Mouse (Mus musculus) hindbrain, embryonic 15.5 days (tissue): Measurements from ENCODE around the gene Magi1. TPM values are rescaled to one million over a fixed set of nuclear protein-coding genes. Genes with fewer than 3 reads are reported as not detected.

ENCODE experiments used
- ATAC-seq: fragments of 200-750 bp; cut with Nextera tagmentation; 2 replicates; pipeline ENCODE4 v1.8.0; 2017; ENCODE audit warnings: low read depth, moderate number of reproducible peaks, moderate TSS enrichment; ENCODE audit not compliant: low FRiP score
- H3K27ac ChIP-seq: fragments of 300-500 bp; sonication (generic); replicated peaks from 2 replicates; pipeline ENCODE4 v1.5.1; 2015; ENCODE audit warnings: mild to moderate bottlenecking, inconsistent platforms
- H3K27me3 ChIP-seq: fragments of 300-500 bp; sonication (generic); 2 replicates; pipeline ENCODE4 v1.6.1; 2015; ENCODE audit warnings: control low read depth, inconsistent platforms
- H3K36me3 ChIP-seq: fragments of 300-500 bp; sonication (generic); 2 replicates; pipeline ENCODE4 v1.6.1; 2015; ENCODE audit warnings: control low read depth, inconsistent platforms
- H3K4me1 ChIP-seq: fragments of 300-500 bp; sonication (generic); replicated peaks from 2 replicates; pipeline ENCODE4 v1.6.1; 2015; ENCODE audit warnings: control low read depth, inconsistent platforms
- H3K4me2 ChIP-seq: fragments of 300-500 bp; sonication (generic); 2 replicates; pipeline ENCODE4 v1.6.1; 2015; ENCODE audit warnings: moderate library complexity, mild to moderate bottlenecking, inconsistent platforms
- H3K4me3 ChIP-seq: fragments of 300-500 bp; sonication (generic); 2 replicates; pipeline ENCODE4 v1.5.1; 2015; ENCODE audit warnings: mild to moderate bottlenecking, inconsistent platforms
- H3K9ac ChIP-seq: fragments of 300-500 bp; sonication (generic); 2 replicates; pipeline ENCODE4 v1.6.1; 2015; ENCODE audit warnings: inconsistent platforms
- H3K9me3 ChIP-seq: fragments of 300-500 bp; sonication (generic); 2 replicates; pipeline ENCODE4 v1.6.1; 2016; ENCODE audit warnings: control low read depth, inconsistent platforms
- WGBS: fragments of 180-500 bp; shearing (Covaris S2); methylation state at CpG from one replicate; pipeline ENCODE4 v1.1.7; 2015; 5-methylcytosine and 5-hydroxymethylcytosine counted together
- polyA plus RNA-seq: library from polyadenylated mRNA; unstranded; fragments of >200 nt; fragmentation: Nextera tagmentation; extraction: Ambion mirVana; gene quantifications from 2 replicates; pipeline ENCODE4 v1.2.1, GENCODE M21; 2015

Magi1 gene
- polyA plus RNA-seq, 1 experiment from 2014 or later = 30.4 TPM

DNA sequence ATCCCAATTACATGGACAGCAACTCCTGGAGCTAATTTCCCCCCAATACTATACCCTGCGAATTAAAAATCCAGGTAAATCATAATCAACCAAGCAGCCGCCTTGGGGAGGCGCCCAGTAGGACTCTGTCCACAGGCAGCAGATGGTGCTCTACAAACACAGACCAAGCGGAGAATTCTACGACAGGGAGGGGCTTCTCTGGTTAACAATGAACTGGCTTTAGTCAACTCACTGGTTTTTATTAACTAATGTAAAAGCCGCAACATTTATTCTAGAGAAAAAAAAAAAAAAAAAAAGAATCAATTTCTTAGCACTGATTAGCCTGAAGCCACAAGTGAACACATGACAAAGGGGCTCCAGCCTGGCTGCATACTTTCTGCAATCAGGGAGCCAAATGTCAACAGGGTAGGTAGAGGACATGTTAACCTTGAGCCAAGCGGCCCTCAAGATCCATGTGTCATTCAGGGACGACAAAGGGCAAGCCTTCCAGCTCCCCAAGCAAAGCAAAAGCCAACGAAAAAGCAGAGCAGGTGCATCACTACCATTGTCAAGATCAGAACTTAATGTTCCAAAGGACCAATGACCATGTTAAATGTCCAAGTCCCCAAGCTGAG, 114.0 kb downstream of the Magi1 start:
- Histone ChIP-seq H3K9ac (no peak overlapping the region), H3K4me2 (no peak overlapping the region), H3K27ac (no peak overlapping the region), H3K9me3 (no peaks in the 10 kb centered on the region), H3K36me3 (no peaks in the 10 kb centered on the region), H3K27me3 (no peaks in the 10 kb centered on the region), H3K4me1 (no peaks in the 10 kb centered on the region; the same call in 1 of the 2 replicates), H3K4me3 (no peak overlapping the region)
- ATAC-seq = no peak
- WGBS = 87% methylated on average over 9 of the region's 9 CpGs

DNA sequence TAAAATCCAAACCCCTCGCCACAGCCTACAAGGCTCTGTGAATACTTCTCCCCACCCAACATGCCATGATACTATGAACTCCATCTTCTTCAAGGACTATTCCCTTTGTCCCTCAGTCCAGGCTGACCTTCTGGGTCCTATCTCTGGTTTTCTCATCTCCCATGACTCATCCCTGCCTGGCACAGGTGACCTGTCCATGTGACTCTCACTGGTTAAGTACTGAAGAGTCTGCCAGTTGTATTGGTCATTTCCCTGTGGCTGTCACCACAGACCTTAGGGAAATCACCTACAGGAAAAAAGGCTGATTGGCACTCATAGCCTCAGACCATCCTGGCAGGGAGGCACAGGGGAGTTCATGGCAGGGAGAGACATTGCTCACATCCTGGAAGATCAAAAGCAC, 117.8 kb downstream of the Magi1 start:
- H3K9ac ChIP-seq = no peak overlapping the region
- no peaks in the 10 kb centered on the region for H3K9me3 ChIP-seq
- H3K4me3 ChIP-seq = no peak overlapping the region
- no peak overlapping the region for H3K4me2 ChIP-seq
- peaks cover 16% of the 10 kb centered on the region for H3K4me1 ChIP-seq
- no peaks in the 10 kb centered on the region for H3K36me3 ChIP-seq
- 93% methylated on average over 1 of the region's 1 CpGs for whole genome bisulfite sequencing
- no peaks in the 10 kb centered on the region for H3K27me3 ChIP-seq
- H3K27ac ChIP-seq = no peak overlapping the region
- ATAC-seq = no peak

DNA sequence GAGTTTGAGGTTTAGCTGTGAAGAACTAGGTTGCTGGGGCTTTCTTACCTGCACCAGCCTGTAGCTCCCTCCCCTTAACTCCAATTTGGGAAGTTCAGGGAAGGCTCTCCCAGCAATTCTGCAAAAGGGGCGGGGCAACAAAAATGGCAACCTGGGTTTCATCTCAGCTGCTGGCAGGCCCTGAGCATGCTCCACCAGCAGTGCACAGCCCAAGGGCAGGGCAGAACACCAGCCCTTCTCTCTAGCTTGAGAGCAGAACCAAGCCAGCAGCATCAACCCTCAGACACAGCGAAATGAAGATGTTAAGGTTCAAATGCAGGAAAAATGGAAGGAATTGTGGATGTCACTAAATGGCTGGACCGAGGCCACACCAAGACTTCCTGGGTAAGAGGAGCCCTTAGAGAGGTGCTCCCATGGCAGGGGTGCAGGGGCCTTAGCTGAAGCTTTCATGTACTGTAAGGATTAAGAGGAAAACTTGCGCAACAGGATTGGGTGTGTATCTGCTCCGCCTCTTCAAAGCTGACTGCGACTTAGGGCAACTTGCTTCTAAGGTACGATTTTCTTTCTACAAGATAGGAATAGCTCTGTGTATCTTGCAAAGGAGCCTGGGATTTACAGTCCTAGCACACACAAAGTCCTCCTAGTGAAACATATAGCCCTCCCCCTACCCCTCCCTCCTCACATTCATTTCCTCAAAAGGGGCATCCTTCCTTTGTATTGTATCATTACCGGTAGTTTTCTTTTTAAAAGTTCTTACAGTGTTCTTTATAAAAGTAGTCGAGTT, 118.8 kb downstream of the Magi1 start:
- H3K9ac ChIP-seq = no peak overlapping the region
- H3K27ac ChIP-seq = no peak overlapping the region
- no peaks in the 10 kb centered on the region for H3K27me3 ChIP-seq
- no peak overlapping the region for H3K4me3 ChIP-seq
- no peaks in the 10 kb centered on the region for H3K36me3 ChIP-seq
- H3K4me2 ChIP-seq = no peak overlapping the region
- H3K9me3 ChIP-seq = no peaks in the 10 kb centered on the region
- 91% methylated on average over 9 of the region's 9 CpGs for WGBS
- peaks cover 16% of the 10 kb centered on the region for H3K4me1 ChIP-seq
- ATAC-seq = no peak

DNA sequence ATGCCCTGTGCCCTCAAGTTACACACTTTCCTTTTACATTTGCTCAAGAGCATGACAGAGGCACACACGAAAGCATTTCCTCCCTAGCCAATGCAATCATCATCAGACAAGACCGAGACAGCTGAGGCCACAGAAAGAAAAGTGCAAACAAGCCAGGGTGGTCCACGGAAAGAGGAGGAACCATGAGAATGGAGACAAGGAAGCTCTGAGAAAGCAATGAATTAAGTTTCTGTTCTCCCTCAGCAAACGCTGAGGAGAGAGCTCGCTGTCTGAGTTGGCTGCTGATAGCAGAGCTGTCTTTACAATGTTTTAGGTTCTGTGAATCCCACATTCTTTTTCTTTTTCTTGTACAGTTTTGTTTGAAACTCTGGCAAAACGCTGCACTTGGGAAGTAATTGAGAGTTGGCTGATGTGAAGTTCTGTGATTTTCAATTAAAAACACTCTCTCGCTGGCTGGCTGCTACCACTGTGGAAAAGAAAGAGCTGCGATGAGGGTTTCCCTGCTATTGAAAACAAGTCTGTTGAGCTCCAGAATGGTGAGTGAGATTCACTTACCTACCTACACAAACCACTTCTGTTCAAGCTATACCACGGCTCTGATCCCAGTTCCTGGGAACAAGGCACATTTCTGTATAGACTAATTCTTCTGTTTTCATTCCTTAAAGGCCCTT, 120.3 kb downstream of the Magi1 start:
- H3K9ac ChIP-seq = no peak overlapping the region
- H3K9me3 ChIP-seq = no peaks in the 10 kb centered on the region
- H3K4me2 ChIP-seq = peak overlapping the region; percentile 34
- 29% methylated on average over 9 of the region's 9 CpGs for WGBS
- H3K27ac ChIP-seq = peak overlapping the region; percentile 68
- peaks cover 16% of the 10 kb centered on the region for H3K4me1 ChIP-seq
- H3K27me3 ChIP-seq = no peaks in the 10 kb centered on the region
- no peak overlapping the region for H3K4me3 ChIP-seq
- ATAC-seq = no peak; the same call in 1 of the 2 replicates
- H3K36me3 ChIP-seq = no peaks in the 10 kb centered on the region

DNA sequence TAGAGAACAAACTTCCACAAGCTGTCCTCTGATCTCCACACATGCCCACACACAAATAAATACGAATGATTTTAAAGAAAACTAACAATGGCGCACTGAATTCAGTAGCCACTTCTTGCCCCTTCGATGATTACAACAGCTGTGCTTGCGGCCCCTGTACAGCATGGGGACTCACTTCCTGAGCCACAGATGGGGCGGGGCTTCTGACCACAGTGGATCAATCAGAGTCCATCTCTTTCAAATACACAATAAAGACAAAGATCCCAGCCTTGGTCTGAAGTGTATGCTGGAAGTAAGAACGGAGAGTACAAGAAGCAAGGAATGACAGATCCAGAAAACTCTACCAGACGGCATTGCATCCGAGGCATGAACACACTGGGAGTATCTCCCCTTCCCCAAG, 120.8 kb downstream of the Magi1 start:
- H3K4me1 ChIP-seq = peaks cover 16% of the 10 kb centered on the region
- H3K4me3 ChIP-seq = no peak overlapping the region
- WGBS = 41% methylated on average over 8 of the region's 8 CpGs
- no peaks in the 10 kb centered on the region for H3K36me3 ChIP-seq
- ATAC-seq = no peak; the same call in 1 of the 2 replicates
- no peaks in the 10 kb centered on the region for H3K27me3 ChIP-seq
- no peaks in the 10 kb centered on the region for H3K9me3 ChIP-seq
- H3K4me2 ChIP-seq = peak overlapping the region; percentile 34
- H3K27ac ChIP-seq = peak overlapping the region; percentile 68
- no peak overlapping the region for H3K9ac ChIP-seq

DNA sequence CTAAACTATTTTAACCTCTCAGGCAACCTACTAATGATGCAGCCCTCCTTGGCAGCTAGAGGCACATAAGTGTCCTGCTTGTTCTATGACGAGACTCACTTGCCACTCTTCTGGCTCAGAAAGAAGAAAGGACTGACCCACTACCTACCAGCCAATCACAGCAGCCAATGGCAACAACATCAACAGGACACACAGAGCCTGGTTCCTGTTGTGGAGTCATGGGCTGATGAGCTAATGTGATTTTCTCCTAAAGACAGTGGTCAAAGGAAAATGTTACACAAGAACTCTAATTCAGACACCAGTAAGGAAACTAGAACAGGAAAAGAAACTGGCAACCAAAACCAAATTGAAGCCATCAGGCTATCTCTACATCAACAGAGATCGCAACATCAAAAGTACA, 124.5 kb downstream of the Magi1 start:
- no peak overlapping the region for H3K4me3 ChIP-seq
- 88% methylated on average over 2 of the region's 2 CpGs for WGBS
- no peak overlapping the region for H3K9ac ChIP-seq
- no peak overlapping the region for H3K27ac ChIP-seq
- H3K4me2 ChIP-seq = no peak overlapping the region
- no peaks in the 10 kb centered on the region for H3K27me3 ChIP-seq
- ATAC-seq = no peak
- H3K36me3 ChIP-seq = no peaks in the 10 kb centered on the region
- peaks cover 16% of the 10 kb centered on the region for H3K4me1 ChIP-seq
- no peaks in the 10 kb centered on the region for H3K9me3 ChIP-seq

DNA sequence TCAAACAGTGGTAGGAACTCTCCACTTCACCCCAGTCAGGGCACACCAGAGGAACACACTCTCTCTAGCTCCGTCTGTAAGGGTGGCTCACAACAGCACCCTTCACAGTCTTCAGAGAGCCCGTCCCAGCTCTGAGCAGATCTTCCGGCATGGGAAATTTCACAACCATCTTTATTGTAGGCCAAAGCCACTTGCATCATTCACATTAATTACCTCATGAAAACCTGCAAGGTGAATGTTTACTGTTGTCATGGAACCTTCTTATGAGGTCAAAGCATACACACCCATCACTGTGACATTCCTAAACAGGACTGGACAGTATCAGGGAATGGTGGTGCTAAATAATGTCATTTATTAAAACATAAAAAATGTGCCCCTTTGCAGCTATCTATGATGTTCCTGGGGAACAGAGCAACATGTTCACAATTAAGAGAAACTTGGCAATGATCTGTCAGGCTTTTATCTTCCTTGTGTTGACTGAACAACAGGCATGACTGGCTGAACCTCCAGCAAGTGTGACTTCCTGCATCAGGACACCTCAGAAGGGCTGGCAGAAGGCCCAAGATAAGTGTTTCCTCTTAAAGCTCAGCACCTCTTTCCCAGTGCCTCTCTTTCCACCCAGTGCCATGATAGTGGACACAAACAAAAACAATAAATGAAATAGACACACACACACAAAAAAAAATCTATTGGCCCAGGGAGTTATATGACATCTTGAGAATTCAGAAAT, 125.4 kb downstream of the Magi1 start:
- ATAC-seq = no peak
- H3K27me3 ChIP-seq = no peaks in the 10 kb centered on the region

DNA sequence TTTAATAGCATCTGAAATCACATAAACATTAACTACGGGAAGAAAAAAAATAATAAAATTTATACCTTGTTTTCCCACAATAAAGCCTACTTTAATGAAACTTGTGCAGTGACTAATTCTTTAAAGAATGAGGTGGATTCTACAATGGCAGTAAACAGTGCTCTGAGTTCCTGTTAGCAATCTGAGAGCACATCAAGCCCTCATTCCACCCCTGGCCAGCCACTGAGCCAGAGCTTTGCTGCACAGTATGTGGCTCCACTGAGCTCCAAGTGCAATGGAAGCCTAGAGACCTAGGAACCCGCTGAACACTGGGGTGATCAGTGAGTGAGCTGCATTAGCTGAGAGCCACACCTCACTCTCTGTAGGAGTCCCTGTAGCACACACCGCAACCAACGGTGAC, 127.7 kb downstream of the Magi1 start:
- no peak for ATAC-seq
- H3K27me3 ChIP-seq = no peaks in the 10 kb centered on the region
- H3K27ac ChIP-seq = no peak overlapping the region
- no peaks in the 10 kb centered on the region for H3K36me3 ChIP-seq
- H3K9ac ChIP-seq = no peak overlapping the region
- H3K4me3 ChIP-seq = no peak overlapping the region
- no peaks in the 10 kb centered on the region for H3K9me3 ChIP-seq
- no peaks in the 10 kb centered on the region for H3K4me1 ChIP-seq
- H3K4me2 ChIP-seq = no peak overlapping the region
- WGBS = 73% methylated on average over 4 of the region's 4 CpGs

More for the DNA sequence above, 125.4 kb downstream of the Magi1 start:
- H3K9me3 ChIP-seq = no peaks in the 10 kb centered on the region
- H3K4me3 ChIP-seq = no peak overlapping the region
- H3K36me3 ChIP-seq = no peaks in the 10 kb centered on the region
- H3K9ac ChIP-seq = no peak overlapping the region
- WGBS = 96% methylated on average over 3 of the region's 3 CpGs
- no peak overlapping the region for H3K27ac ChIP-seq
- peaks cover 8% of the 10 kb centered on the region for H3K4me1 ChIP-seq
- H3K4me2 ChIP-seq = no peak overlapping the region

DNA sequence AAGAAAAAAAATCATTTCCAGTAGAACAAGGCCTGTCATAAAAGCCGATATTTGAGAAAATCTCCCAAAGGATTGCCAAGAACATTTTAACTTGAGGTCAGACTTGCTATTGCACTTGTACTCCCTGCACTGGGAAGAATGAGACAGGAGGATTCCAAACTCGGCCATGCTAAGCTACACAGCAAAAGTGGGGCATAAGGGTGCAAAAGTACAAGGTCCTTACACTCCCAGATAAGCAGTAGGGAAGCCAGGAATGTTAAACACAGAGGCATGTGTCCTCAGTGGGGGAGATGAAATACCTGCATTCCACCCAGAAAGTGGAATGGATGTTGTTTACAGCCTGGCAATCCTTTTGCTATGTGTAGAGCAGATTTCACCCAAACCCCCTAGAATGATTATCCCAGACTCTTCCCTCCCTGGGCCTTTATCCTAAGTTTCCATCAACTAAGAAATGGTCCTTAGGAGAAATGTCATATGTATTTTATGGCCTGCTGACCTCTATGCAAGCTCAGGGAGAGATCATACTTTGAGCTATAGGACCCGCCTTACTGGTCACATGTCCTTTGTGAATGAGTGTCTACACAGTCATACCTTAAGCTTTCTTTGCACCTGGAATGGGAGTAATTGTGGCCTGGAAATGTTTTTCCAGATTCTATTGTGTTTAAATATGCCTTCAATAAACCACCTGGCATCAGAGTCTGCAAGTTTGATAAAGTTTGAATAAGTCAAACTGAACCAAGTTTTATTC, 128.7 kb downstream of the Magi1 start:
- Histone ChIP-seq H3K9ac (no peak overlapping the region), H3K4me3 (no peak overlapping the region), H3K36me3 (no peaks in the 10 kb centered on the region), H3K4me1 (peaks cover 1% of the 10 kb centered on the region; the same call in 1 of the 2 replicates), H3K27ac (no peak overlapping the region), H3K9me3 (no peaks in the 10 kb centered on the region), H3K4me2 (no peak overlapping the region), H3K27me3 (no peaks in the 10 kb centered on the region)
- WGBS = 79% methylated on average over 3 of the region's 3 CpGs
- no peak for ATAC-seq

DNA sequence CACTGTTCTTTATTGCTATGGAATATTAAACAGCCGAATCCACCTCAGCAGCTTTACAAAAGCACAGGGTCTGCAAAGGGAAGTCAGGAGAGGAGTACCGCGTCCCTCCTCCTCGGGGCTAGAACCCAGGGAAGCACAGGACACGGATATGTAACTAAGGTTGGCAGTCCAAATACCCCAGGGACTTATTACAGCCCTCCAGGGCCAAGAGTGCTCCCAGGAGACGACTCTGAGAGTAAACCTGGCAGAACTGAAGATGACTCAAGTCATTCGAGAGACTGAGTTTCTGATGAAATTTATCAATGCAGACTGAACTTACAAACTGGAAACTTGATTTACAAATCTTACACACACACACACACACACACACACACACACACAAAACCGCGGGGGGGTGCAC, 130.8 kb downstream of the Magi1 start:
- Histone ChIP-seq H3K4me3 (no peak overlapping the region), H3K9ac (no peak overlapping the region), H3K4me2 (no peak overlapping the region), H3K27me3 (no peaks in the 10 kb centered on the region), H3K4me1 (peaks cover 5% of the 10 kb centered on the region; the same call in 1 of the 2 replicates), H3K27ac (no peak overlapping the region), H3K36me3 (no peaks in the 10 kb centered on the region), H3K9me3 (no peaks in the 10 kb centered on the region)
- no peak for ATAC-seq
- 86% methylated on average over 9 of the region's 9 CpGs for WGBS

DNA sequence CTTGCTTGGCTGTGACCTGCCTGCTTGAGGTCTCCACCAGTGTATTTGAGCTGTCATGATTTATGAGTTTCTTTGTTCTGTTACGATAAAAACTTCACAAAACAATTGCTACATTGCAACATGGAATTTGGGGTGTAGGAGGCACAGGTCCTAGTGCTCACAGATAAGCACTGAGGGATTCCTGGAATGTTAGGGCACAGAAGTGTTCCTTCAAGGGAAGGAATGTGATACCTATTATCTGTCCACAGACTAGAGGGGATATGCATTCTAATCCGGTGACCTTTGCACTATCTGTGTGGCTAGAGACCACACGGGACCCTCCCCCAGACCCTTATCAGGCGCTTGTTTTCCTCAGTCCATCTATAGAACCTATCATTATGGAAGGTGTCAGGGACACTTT, 132.8 kb downstream of the Magi1 start:
- no peaks in the 10 kb centered on the region for H3K9me3 ChIP-seq
- no peak overlapping the region for H3K27ac ChIP-seq
- H3K27me3 ChIP-seq = no peaks in the 10 kb centered on the region
- no peak overlapping the region for H3K9ac ChIP-seq
- no peak overlapping the region for H3K4me2 ChIP-seq
- ATAC-seq = no peak
- 50% methylated on average over 4 of the region's 4 CpGs for WGBS
- peaks cover 10% of the 10 kb centered on the region; the same call in 1 of the 2 replicates for H3K4me1 ChIP-seq
- H3K36me3 ChIP-seq = no peaks in the 10 kb centered on the region
- H3K4me3 ChIP-seq = no peak overlapping the region
